Mouse (Mus musculus) cerebellum, postnatal 36 days (tissue): ENCODE results near the gene Ppa1.
"Not testable (repeated sequence)": the region's sequence is repeated elsewhere in the genome, so short reads cannot be mapped to it uniquely, and the experiment has no call there.

ENCODE experiments used
- DNase-seq, 2 experiments: peaks; one replicate each; pipeline ENCODE4 v3.0.0; 2021 to 2022; ENCODE audit warnings: mixed read lengths in 2 of 2

Ppa1 gene

DNA sequence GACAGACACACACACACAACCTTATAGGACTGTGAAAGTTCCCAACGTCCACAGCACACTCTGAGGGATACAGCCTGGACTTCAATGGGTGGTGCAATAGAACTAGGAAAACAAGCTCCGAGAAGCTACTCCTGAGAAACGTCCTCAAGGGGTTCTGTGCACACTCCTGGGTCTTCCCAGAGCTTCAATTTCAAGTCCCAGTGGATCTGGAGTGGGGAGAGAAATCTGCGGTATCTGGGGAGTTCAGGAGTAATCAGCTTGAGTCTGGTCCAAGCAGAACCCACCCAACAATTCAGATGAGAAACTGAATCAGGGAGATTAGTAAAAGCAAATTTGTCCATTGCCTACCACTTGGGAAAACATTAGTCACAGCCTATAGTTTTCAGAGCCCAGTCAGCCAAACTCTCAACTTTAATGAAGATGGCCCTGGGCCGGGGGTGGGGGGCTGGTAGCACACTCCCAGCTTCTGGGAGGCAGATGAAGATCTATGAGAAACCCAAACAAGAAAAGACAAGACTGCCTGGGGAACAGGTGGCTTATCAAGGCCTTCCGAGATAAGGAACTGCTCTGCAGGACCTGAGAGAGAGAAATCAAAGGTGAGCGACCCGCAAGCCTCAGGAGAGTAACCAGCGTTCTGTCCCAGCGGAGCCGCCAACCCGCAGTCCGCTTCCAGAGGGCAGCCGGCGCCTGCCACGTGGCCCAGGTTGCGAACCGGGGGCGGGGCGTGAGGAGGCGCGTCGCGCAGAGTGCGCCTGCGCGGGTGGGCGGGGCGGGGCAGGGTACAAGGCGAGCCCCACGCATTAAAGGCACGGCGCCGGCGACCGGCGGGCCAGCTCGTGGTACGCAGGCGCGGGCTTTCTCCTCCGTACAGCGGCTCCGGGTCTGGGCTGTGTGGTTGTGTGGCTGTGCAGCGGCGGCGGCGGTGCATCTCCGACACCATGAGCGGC, at the start of gene Ppa1:
Gene Ppa1 (plus strand): TSS at position 763 of the 947 bp plus-strand sequence.
- DNase-seq, result peak; percentile 87 to 90

- no peak for DNase-seq
These were observed 48.7 kb upstream of the Ppa1 start for GRCm38 (mm10) chr10:61599556-61600114.

- DNase-seq, result peak; percentile 42 to 50
These were observed 45.9 kb upstream of the Ppa1 start for GRCm38 (mm10) chr10:61602283-61603033.

DNA sequence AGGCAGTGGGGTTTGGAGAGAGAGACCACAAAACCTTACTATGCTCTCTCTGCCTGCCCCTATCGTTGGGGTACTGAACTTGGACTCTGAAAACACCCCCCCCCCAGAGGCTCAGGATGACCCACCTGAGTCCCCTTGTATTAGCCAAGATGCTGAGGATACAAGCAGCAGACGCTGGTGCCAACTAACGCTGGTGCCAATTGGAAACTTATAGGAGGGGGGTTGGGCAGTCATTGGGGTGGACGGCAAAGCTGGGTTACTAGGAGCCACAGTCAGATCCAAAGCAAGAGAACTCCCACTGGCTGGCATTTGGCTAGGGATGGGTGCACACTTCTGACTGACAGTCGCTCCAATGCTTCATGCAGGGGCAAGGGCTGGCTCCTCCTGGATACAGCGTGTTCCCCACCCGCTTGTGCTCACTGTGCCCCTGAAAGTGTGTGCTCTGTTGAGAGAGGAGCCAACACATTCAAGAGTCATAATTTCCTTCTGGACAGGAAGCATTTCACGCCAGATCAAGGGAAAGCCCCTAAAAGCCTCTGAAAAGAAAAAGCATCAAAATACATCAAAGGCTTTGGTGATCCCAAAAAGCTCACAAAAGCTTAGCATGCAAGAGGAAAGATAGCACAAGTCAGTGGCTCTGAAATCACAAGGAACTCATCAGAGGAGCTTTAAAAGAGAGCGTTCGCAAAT, 43.8 kb upstream of the Ppa1 start:
- no peak for DNase-seq

DNA sequence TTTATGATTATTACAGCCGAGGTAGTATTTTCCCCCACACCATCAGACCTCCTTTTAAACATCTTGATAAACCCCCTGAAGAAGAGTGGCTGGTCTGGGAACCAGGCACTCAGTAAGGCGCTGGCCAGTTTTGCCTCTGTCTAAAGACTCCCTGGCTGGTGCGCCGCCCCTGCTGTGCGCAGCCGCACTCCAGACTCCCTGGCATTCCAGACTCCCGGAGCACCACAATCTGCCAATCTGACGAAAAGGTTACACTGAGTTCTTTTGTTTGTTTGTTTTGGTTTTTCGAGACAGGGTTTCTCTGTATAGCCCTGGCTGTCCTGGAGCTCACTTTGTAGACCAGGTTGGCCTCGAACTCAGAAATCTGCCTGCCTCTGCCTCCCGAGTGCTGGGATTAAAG, 43.0 kb upstream of the Ppa1 start:
- not testable (repeated sequence) for DNase-seq

GRCm38 (mm10) chr10:61605851-61606250, 42.5 kb upstream of the Ppa1 start:
- peak; percentile 60 to 62 for DNase-seq

- DNase-seq, result no peak
These were observed 40.1 kb upstream of the Ppa1 start for GRCm38 (mm10) chr10:61608233-61608632.

- no peak for DNase-seq
These were observed 37.6 kb upstream of the Ppa1 start for GRCm38 (mm10) chr10:61610650-61611235.

DNA sequence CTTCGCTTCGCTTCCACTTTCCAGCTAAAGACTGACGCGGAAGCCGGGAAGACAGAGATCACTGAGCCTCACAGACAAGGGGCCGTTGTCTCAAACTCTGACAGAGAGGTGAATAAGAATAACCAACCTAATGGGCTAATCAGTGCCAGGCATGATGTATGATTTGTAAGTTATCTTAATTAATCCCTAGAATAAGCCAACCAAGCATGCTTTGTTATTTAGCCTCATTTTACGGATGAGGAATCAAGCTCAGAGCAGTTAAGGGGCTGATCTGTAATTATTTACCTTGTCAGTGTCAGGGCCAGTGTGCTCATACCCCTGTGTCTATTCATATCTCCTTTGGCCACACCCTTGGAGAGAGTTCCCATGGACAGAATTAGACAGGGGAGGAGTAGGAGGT, 34.0 kb upstream of the Ppa1 start:
- no peak for DNase-seq

DNA sequence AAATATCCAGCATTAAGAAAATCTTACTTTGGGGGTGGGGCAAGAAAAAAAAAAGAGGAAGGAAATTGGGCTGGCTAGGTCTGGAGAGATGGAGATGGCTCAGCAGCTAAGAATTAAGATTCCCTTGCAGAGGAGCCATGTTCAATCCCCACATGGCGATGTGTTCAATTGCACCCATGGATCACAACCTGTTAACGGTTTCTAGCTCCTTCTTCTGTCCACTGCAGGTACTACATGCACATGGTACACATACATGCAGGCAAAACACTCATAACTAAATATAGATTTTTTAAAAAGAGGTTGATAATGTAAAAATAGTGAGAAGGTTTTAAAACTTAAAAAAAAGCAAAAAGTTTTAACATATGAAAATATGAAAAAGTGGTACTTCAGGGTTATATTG, 29.8 kb upstream of the Ppa1 start:
- no peak for DNase-seq

DNA sequence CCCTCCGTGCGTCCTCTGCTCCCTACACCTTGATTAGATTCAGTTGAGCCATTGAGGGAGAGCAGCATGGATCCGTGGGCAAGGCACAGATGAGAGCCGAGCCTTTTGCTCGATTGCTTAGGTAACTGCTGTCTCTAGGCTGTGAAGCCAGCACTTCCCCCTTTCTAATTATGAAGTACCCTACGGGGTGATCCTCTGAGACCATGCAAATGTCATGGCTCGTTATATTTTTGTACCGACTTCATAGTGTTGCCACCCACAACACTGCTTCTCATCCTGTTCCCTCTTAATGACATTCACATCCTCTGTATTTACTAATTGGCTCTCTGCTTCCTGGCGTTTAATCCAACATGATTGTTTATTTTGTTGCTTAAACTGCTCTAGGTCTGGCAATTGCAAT, 26.7 kb upstream of the Ppa1 start:
- DNase-seq, result no peak

DNA sequence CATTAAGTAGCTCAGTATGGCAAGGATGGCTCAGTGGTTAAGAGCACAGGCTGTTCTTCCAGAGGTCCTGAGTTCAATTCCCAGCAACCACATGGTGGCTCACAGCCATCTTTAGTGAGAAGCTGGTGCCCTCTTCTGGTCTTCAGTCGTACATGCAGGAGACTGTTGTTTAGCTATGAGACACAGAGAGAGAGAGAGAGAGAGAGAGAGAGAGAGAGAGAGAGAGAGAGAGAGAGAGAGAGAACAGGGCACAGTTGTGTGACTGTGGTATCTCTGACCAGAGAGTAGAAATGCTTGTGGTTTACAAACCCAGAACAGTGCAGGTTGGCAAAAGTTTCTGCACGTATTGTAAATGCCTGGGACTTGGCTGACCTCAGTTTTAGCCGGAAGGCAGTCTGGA, 24.5 kb upstream of the Ppa1 start:
- not testable (repeated sequence) for DNase-seq

- DNase-seq, result no peak
These were observed 23.6 kb upstream of the Ppa1 start for GRCm38 (mm10) chr10:61624771-61625170.

- peak; percentile 8 to 18 for DNase-seq
These were observed 22.7 kb upstream of the Ppa1 start for GRCm38 (mm10) chr10:61625381-61626257.

DNA sequence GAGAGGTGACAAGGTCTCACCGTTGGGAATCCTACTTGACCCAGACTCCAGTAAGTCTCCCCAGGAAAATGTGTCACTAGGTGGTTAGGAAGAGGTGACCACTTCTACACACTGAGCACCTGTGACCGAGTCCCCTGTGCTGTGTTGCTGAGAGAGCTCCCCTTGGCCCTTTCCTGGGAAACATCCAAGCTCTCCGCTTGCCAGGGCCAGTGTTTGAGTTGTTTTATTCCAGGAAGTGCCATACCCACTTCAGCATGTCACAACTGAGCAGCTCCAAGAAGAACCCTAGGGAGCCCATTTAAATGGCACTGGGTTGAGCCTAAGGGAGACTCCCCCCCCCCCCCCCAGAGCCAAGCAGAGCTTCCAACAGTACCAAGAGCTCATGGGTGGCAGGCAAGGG, 21.8 kb upstream of the Ppa1 start:
- no peak for DNase-seq

DNA sequence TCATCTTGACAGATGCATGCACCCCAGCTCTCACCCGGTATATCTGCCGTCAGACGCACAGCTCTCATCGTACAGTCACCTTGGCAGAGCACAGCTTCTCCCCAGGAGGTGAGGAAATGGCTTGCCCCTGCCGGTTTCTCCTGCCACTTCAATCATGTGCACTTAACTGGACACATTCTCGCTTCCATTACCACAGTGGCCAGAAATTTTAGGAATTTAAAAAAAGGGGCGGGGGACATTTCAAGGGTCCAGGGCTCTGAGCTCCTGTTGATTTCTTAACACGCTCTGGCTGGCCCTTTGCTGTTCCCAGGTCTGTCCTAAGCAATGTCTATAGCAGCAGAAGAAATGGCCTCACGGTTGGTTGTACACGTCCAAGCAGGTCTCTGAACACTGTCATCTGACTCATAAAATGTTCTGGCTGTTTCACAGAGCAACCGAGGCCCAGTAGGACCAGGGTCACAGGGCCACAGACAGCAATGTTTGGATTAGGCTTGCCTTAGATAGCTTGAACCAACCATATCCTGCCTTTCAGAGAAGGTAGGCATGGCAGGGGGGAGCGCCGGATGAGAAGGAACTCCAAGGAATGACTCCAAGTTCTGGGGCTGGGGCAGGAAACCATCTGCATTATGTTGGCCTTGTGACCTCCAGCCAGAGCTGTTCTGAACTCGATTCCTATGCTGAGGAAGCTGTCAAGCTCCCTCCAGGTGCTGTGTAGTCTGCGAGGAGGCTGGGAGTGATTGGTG, 21.0 kb upstream of the Ppa1 start:
- no peak for DNase-seq

DNA sequence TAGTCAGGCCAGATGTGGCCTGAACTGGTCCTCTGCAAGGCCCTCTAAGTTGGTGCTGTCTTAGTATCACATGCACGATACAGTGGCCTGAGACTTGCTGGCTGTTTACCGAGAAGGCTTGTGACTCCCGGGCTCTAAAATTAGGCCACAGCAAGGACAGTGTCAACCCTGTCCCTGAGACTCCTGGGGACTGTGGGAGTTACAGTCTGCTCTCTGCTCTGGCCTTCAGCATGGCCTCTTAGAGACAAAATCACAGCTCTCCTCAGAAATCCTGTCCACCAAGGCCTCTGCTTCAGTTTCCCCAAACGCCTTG, 20.5 kb upstream of the Ppa1 start:
- DNase-seq, result no peak

DNA sequence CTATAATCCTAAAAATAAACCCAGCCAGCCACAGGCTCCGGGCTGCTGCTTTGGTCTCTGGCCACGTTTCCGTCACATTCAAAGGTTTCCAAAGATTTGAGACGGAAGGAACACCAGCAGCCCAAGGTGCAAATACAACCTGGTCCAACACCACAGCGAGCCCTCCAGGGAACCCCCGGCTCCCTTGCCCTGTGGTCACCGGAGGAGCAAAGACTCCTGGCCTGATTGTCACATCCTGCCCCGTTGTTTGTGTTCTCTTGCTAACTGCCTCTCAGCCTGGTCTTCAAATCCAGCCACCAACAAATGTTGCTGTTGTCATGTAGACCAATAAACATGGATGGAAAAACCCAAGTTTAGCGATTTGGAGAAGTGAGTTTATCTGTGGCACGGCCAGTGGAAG, 15.9 kb upstream of the Ppa1 start:
- no peak for DNase-seq

GRCm38 (mm10) chr10:61637055-61637454, 11.3 kb upstream of the Ppa1 start:
- DNase-seq, result no peak

DNA sequence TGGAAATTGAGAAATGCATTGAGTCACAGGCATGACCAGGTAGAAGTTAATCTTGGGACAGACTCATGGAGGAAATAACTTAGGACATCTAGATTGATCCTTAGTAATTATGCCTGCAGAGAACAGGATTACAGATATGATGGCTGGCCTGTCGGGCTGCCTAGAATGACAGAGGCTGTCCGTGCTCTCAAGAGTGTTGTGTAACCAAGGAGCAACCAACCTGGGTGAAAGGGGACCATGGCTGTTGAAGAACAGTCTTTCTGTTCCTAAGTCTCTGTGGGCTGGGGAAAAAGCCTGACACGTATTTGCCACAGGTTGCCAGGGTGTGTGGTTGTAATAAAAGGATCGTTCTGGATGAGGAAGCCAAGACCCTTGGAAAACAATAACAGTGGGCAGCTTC, 8.0 kb upstream of the Ppa1 start:
- no peak for DNase-seq

GRCm38 (mm10) chr10:61646557-61646956, 1.8 kb upstream of the Ppa1 start:
- no peak for DNase-seq
